Mouse (Mus musculus) effector memory CD4-positive, alpha-beta T cell, adult 5 months (primary cell): ENCODE results near the gene Cyp2d12. TPM values are rescaled to one million over a fixed set of nuclear protein-coding genes. Genes with fewer than 3 reads are reported as not detected.

ENCODE experiments used
- polyA plus RNA-seq: library from polyadenylated mRNA; unstranded; fragments of 100-300 nt; shearing (Covaris generic); gene quantifications from one replicate; pipeline ENCODE4 v1.2.1, GENCODE M21; 2017

The Cyp2d12 gene
- polyA plus RNA-seq, result not detected

GRCm38 (mm10) chr15:82554531-82555230, at the start of gene Cyp2d12:
Gene Cyp2d12 (plus strand): TSS chr15:82555072.

Other genes with a start within 250 kb of the Cyp2d12 start
- gene Naga, start 216.1 kb upstream of the Cyp2d12 start, polyA plus RNA-seq, result 31.6 TPM
- gene Pheta2, start 216.1 kb upstream of the Cyp2d12 start, polyA plus RNA-seq, result 0.26 TPM
- 159 TPM for gene Smdt1, start 216.1 kb upstream of the Cyp2d12 start, polyA plus RNA-seq
- 256 TPM for gene Ndufa6, start 200.8 kb upstream of the Cyp2d12 start, polyA plus RNA-seq
- gene Cyp2d22, start 174.8 kb upstream of the Cyp2d12 start, polyA plus RNA-seq, result 4.3 TPM
- gene Cyp2d11, start 161.1 kb upstream of the Cyp2d12 start, polyA plus RNA-seq, result not detected
- gene Cyp2d10, start 147.9 kb upstream of the Cyp2d12 start, polyA plus RNA-seq, result not detected
- not detected for gene Cyp2d9, start 121.6 kb upstream of the Cyp2d12 start, polyA plus RNA-seq
- gene Cyp2d34, start 65.9 kb downstream of the Cyp2d12 start, polyA plus RNA-seq, result not detected
- not detected for gene Cyp2d40, start 209.1 kb downstream of the Cyp2d12 start, polyA plus RNA-seq
- gene Cyp2d26, start 239.2 kb downstream of the Cyp2d12 start, polyA plus RNA-seq, result not detected